Mouse (Mus musculus) kidney, postnatal 4 days (tissue): ENCODE results near the gene Trim25.
A peak's percentile ranks its signal among the peaks of the same experiment; 100 is the strongest.

Experiments
- DNase-seq, 2 experiments: peaks; one replicate each; pipeline ENCODE4 v3.0.0; 2021; ENCODE audit warnings: mixed read lengths in 2 of 2

Gene Trim25

GRCm38 (mm10) chr11:89066750-89067149, 67.6 kb downstream of the Trim25 start, which contains the start of gene Dgke:
Dgke (minus strand) TSS chr11:89066850.
- DNase-seq = no peak

GRCm38 (mm10) chr11:89067301-89067822, 68.2 kb downstream of the Trim25 start:
- no peak for DNase-seq

- no peak for DNase-seq
These were observed 68.8 kb downstream of the Trim25 start for GRCm38 (mm10) chr11:89067871-89068490.

- DNase-seq = peak; percentile 40 to 43
These were observed 69.5 kb downstream of the Trim25 start for GRCm38 (mm10) chr11:89068649-89069048.

GRCm38 (mm10) chr11:89069303-89069702, 70.1 kb downstream of the Trim25 start:
- DNase-seq = peak; percentile 74
